Mouse (Mus musculus) bone marrow macrophage, adult 2 months (primary cell): ENCODE measurements around the gene Bcl2l11.

Experiments
- CTCF ChIP-seq: IDR thresholded peaks from 2 replicates; pipeline ENCODE4 v1.5.1; 2012; ENCODE audit warnings: low read depth, mild to moderate bottlenecking, low read length, moderate library complexity
- POLR2A ChIP-seq: IDR thresholded peaks from 2 replicates; pipeline ENCODE4 v1.6.1; 2012; ENCODE audit warnings: mild to moderate bottlenecking, low read depth, low read length, borderline replicate concordance

DNA sequence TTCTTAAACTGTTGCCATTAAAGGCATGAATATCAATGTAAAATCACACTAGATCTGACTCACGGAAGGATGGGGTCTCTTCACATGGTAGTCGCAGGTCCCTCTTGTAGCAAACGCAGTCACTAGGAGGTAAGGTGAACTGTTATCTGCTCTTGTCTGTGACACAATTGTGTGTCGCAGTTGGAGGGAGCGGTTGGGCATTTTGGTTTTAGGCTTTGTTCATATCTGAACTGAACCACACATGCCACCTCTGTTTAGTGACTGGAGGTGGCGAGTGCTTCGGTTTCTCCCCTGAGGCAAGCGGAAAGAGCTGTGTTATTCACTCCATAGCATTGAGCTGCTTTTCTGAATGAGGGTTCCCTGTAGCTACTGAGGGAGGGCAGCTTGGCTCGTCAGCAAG lies 26.4 kb downstream of the Bcl2l11 start:
- TF ChIP-seq POLR2A (no peak), CTCF (no peak)
